Mouse (Mus musculus): ENCODE results near the gene Cav2. TPM values are rescaled to one million over a fixed set of nuclear protein-coding genes. Genes with fewer than 3 reads are reported as not detected.

The Cav2 gene
- polyA plus RNA-seq, 1 experiment from 2014 or later: 2.4 TPM

DNA sequence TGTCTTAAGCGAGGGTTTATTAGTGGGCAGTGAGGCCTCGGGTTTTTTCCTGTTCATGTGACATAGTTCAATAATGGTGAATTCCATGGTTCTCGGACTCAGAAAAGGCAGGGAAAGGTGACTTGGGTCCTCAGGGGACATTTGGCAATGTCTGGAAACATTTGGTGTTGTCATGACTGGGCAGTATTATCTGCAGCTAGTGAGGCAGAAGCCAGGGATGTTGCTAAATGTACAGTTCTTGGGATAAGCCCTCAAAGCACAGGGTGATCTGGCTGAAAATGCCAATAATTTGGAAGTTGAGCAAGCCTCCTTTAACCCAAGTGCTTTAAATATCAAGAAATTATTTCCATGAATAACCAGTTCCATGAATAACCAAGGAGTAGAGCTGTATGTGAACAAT lies 2.6 kb upstream of the Cav2 start:
- Histone ChIP-seq H3K36me3 (no peaks in the 10 kb centered on the region), H3K4me1 (replicated peaks) (peaks cover 10% of the 10 kb centered on the region; the same call in 1 of the 2 replicates), H3K27ac (no peak overlapping the region), H3K4me2 (no peak overlapping the region), H3K9me3 (replicated peaks) (no peaks in the 10 kb centered on the region), H3K27me3 (peaks cover 6% of the 10 kb centered on the region), H3K9ac (no peak overlapping the region), H3K4me3 (replicated peaks) (no peak overlapping the region)
- no peak for DNase-seq
- 61% methylated on average over 3 of the region's 3 CpGs for WGBS (ENCODE audit: insufficient replicate concordance)
- ATAC-seq (ENCODE audit: low read depth): no peak

GRCm38 (mm10) chr6:17281757-17282092 lies 740 bp downstream of the Cav2 start:
- Histone ChIP-seq H3K9ac (no peak overlapping the region), H3K4me2 (peak overlapping the region; percentile 67), H3K27ac (no peak overlapping the region), H3K36me3 (no peaks in the 10 kb centered on the region), H3K9me3 (replicated peaks) (no peaks in the 10 kb centered on the region), H3K4me1 (replicated peaks) (peaks cover 10% of the 10 kb centered on the region; the same call in 1 of the 2 replicates), H3K4me3 (replicated peaks) (peak overlapping the region; percentile 47), H3K27me3 (peaks cover 6% of the 10 kb centered on the region)
- WGBS (ENCODE audit: insufficient replicate concordance): 13% methylated on average over 8 of the region's 8 CpGs
- DNase-seq: no peak
- ATAC-seq (ENCODE audit: low read depth): no peak

DNA sequence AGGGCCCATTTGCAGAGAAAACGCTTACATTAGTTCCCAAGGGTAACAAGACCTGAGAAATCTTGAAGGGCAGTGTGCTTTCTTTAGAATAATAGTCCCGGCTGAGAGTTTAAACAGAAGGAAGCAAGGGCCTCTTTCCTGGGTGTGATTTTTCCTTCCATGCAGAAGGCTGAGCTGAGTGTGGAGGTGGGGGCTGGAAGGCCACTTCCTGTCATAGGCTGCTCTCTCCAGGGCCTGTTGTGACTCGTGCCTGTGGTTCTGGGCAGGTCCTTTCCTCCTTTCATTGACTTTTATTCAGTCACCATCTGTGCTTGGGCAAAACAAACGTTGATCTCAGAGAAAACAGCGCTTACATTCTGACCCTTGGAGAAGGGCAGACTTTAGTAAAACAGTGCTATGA lies 1.2 kb downstream of the Cav2 start:
- H3K27ac ChIP-seq: no peak overlapping the region
- H3K9me3 ChIP-seq (replicated peaks): no peaks in the 10 kb centered on the region
- peaks cover 6% of the 10 kb centered on the region for H3K27me3 ChIP-seq
- H3K9ac ChIP-seq: no peak overlapping the region
- 0 out of 2 replicates have a peak overlapping the region, but pooled peaks have one; percentile 67 for H3K4me2 ChIP-seq
- H3K4me3 ChIP-seq (replicated peaks): no peak overlapping the region
- no peaks in the 10 kb centered on the region for H3K36me3 ChIP-seq
- no peak for ATAC-seq (ENCODE audit: low read depth)
- peaks cover 10% of the 10 kb centered on the region; the same call in 1 of the 2 replicates for H3K4me1 ChIP-seq (replicated peaks)
- no peak for DNase-seq
- WGBS (ENCODE audit: insufficient replicate concordance): 20% methylated on average over 5 of the region's 5 CpGs

DNA sequence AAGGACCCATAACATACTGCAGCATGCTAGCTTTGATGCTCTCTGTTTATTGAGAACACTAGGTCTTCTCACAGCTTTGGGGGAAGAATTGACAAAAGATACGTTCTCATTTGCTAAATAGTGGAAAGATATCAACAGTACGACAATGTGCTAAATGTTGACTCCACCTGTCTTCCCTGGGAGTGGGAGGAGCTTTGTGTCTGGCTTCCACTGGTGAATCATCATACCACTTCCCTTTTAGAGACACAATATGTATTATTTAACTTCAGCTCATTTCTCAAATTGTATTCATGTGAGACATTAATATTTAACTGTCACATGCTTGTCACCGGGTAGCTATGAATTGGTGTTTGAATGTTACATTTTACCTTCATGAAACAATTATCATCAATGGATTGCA lies 2.8 kb downstream of the Cav2 start:
- H3K36me3 ChIP-seq: no peaks in the 10 kb centered on the region
- H3K9me3 ChIP-seq (replicated peaks): no peaks in the 10 kb centered on the region
- ATAC-seq (ENCODE audit: low read depth) (no peak), DNase-seq (no peak)
- no peak overlapping the region for H3K27ac ChIP-seq
- H3K9ac ChIP-seq: no peak overlapping the region
- H3K4me3 ChIP-seq (replicated peaks): no peak overlapping the region
- H3K4me1 ChIP-seq (replicated peaks): peaks cover 10% of the 10 kb centered on the region; the same call in 1 of the 2 replicates
- WGBS (ENCODE audit: insufficient replicate concordance): 47% methylated on average over 3 of the region's 3 CpGs
- peaks cover 6% of the 10 kb centered on the region for H3K27me3 ChIP-seq
- H3K4me2 ChIP-seq: no peak overlapping the region

DNA sequence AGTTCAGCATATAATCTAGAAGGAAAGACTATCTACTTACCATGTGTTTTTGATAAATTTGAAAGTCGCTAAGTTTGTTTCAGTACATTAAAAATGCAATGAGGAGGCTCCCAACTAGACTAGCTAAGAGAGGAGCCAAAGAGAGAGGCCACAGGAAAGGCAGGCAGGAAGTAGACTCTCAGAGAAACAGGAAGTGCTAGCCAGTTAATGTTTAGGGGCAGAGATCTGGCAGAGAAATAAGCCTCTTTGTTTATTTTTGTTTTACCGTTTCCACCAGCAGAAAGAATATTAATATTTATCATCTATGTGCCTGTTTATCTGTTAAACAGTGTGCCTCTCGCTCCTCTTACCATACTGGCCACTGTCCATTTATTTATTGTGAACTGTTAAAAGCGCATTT lies 5.4 kb downstream of the Cav2 start:
- ATAC-seq (ENCODE audit: low read depth) (no peak), DNase-seq (no peak)
- H3K9me3 ChIP-seq (replicated peaks): no peaks in the 10 kb centered on the region
- no peak overlapping the region for H3K9ac ChIP-seq
- no peak overlapping the region for H3K4me3 ChIP-seq (replicated peaks)
- no peaks in the 10 kb centered on the region for H3K36me3 ChIP-seq
- WGBS (ENCODE audit: insufficient replicate concordance): 36% methylated on average over 4 of the region's 4 CpGs
- H3K4me2 ChIP-seq: no peak overlapping the region
- no peak overlapping the region for H3K27ac ChIP-seq
- no peaks in the 10 kb centered on the region for H3K27me3 ChIP-seq
- 0 out of 2 replicates have a peak, but pooled peaks cover 4% of the 10 kb centered on the region for H3K4me1 ChIP-seq (replicated peaks)

DNA sequence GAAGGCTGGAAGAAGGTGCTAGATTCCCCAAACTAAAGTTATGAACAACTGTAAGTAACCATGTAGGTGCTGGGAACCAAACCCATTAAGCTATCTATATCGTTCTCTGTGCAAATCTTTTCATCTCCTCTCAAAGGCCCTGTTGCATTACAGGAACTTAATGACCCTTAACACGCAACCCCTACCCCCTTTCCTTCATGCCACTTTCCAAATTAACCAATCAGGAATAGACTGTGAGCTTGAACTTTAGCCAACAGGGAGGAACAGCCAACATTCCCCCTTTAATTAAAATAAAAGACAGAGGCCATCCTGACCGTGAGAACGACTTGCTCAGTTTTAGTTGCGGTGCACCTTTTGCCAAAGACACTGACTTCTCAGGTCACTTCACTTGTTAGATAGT lies 14.1 kb downstream of the Cav2 start:
- H3K27ac ChIP-seq: no peak overlapping the region

GRCm38 (mm10) chr6:17305954-17306601 lies 25.1 kb downstream of the Cav2 start, which contains the start of gene Cav1:
Gene Cav1, plus strand, starts transcription at chr6:17306335.
- H3K27me3 ChIP-seq: peaks cover 33% of the 10 kb centered on the region
- no peak within 1 kb of the TSS for H3K9ac ChIP-seq
- H3K4me2 ChIP-seq: peak within 1 kb of the TSS; percentile 62
- H3K4me3 ChIP-seq (replicated peaks): peak within 1 kb of the TSS; percentile 40
- H3K27ac ChIP-seq: no peak within 1 kb of the TSS
- no peaks in the 10 kb centered on the region for H3K9me3 ChIP-seq (replicated peaks)
- 2% methylated on average over 26 of the region's 26 CpGs for WGBS (ENCODE audit: insufficient replicate concordance)
- no peaks in the 10 kb centered on the region for H3K36me3 ChIP-seq
- ATAC-seq (ENCODE audit: low read depth) (0 out of 2 replicates have a peak, but pooled peaks have one; percentile 43), DNase-seq (no peak)
- peaks cover 10% of the 10 kb centered on the region for H3K4me1 ChIP-seq (replicated peaks)

More for the DNA sequence above, 14.1 kb downstream of the Cav2 start:
- DNase-seq (no peak), ATAC-seq (ENCODE audit: low read depth) (no peak)
- H3K4me3 ChIP-seq (replicated peaks): no peak overlapping the region
- H3K36me3 ChIP-seq: no peaks in the 10 kb centered on the region
- WGBS (ENCODE audit: insufficient replicate concordance): 66% methylated on average over 5 of the region's 5 CpGs
- no peaks in the 10 kb centered on the region for H3K27me3 ChIP-seq
- no peaks in the 10 kb centered on the region for H3K4me1 ChIP-seq (replicated peaks)
- H3K4me2 ChIP-seq: no peak overlapping the region
- no peaks in the 10 kb centered on the region for H3K9me3 ChIP-seq (replicated peaks)
- no peak overlapping the region for H3K9ac ChIP-seq

GRCm38 (mm10) chr6:17306602-17307325 lies 25.8 kb downstream of the Cav2 start:
- Histone ChIP-seq H3K4me2 (peak overlapping the region; percentile 62), H3K9ac (no peak overlapping the region), H3K4me3 (replicated peaks) (peak overlapping the region; percentile 40), H3K27ac (no peak overlapping the region), H3K36me3 (no peaks in the 10 kb centered on the region), H3K4me1 (replicated peaks) (peaks cover 10% of the 10 kb centered on the region), H3K9me3 (replicated peaks) (no peaks in the 10 kb centered on the region), H3K27me3 (peaks cover 33% of the 10 kb centered on the region)
- 3% methylated on average over 18 of the region's 19 CpGs for WGBS (ENCODE audit: insufficient replicate concordance)
- ATAC-seq (ENCODE audit: low read depth) (no peak; the same call in 1 of the 2 replicates), DNase-seq (no peak)

DNA sequence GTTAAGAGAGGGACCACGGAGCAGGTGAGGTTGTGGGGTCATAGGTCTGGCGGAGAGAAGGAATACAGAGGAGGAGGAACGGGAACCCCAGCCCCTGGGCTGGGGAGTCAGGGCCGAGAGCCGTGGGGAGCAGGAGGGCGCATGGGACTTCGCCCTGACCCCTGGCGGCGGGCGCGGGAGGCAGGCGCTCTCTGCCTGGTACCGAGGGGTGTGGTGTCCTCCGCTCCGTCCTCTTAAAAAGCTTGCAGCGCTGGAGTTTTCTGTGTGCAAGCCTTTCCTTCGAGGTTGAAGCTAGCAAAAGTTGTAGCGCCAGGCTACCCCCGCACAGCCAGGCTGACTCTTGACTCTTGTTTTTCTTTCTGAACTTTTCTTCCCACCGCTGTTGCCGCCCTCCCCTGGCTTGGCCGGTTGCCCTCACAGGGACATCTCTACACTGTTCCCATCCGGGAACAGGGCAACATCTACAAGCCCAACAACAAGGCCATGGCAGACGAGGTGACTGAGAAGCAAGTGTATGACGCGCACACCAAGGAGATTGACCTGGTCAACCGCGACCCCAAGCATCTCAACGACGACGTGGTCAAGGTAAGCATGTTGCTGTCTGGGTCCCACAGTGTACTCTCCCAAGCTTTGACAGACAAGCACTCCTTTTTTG lies 26.6 kb downstream of the Cav2 start:
- Histone ChIP-seq H3K4me1 (replicated peaks) (peaks cover 10% of the 10 kb centered on the region), H3K27ac (no peak overlapping the region), H3K36me3 (no peaks in the 10 kb centered on the region), H3K4me2 (peak overlapping the region; percentile 62), H3K9me3 (replicated peaks) (no peaks in the 10 kb centered on the region), H3K27me3 (peaks cover 33% of the 10 kb centered on the region), H3K4me3 (replicated peaks) (peak overlapping the region; percentile 40), H3K9ac (no peak overlapping the region)
- DNase-seq: peak; percentile 1
- 1% methylated on average over 31 of the region's 31 CpGs for WGBS (ENCODE audit: insufficient replicate concordance)
- peak; percentile 73 for ATAC-seq (ENCODE audit: low read depth)

DNA sequence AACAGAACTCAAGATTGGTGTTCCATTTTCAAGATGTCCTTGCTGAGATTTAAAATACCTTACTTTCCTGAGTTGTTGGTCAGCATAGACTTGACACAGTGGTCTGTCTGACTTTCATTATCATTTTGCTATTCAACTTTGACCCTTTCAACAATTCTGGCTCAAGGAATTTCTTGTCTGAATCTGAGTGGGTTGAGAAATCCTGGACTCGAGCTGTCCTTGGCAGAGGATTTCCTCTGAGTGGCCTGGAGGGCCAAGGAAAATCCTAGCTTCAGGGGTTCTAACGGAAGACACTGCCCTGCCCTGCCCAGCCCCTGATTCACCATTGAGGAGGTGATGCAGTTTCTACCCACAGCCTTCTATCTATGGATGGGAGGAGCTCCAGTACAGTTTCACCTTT lies 27.7 kb downstream of the Cav2 start:
- no peak overlapping the region for H3K4me2 ChIP-seq
- DNase-seq (no peak), ATAC-seq (ENCODE audit: low read depth) (no peak)
- 25% methylated on average over 2 of the region's 2 CpGs for WGBS (ENCODE audit: insufficient replicate concordance)
- no peaks in the 10 kb centered on the region for H3K9me3 ChIP-seq (replicated peaks)
- peaks cover 10% of the 10 kb centered on the region for H3K4me1 ChIP-seq (replicated peaks)
- H3K4me3 ChIP-seq (replicated peaks): no peak overlapping the region
- H3K9ac ChIP-seq: no peak overlapping the region
- peaks cover 33% of the 10 kb centered on the region for H3K27me3 ChIP-seq
- H3K36me3 ChIP-seq: no peaks in the 10 kb centered on the region
- no peak overlapping the region for H3K27ac ChIP-seq

DNA sequence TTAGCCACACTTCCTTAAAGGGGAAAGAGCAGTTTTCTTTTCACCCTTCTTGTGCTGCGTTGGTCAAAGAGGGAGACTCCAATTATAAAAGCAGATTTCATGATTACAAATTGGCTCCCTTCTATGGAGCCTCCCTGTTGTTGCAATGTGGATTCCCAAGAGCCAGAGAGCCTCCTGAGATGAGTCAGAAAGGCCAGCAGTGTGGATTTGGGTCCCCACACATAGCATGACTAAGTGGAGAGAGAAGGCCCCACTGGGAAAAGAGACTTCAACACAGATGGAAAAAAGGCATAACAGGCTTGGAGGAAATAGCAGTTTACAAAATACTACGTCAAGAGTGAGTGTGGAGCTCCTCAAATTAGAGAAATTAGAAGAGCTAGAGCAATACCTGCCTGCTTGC lies 28.3 kb downstream of the Cav2 start:
- 53% methylated on average over 2 of the region's 2 CpGs for WGBS (ENCODE audit: insufficient replicate concordance)
- Histone ChIP-seq H3K4me2 (no peak overlapping the region), H3K9me3 (replicated peaks) (no peaks in the 10 kb centered on the region)

More for the DNA sequence above, 28.3 kb downstream of the Cav2 start:
- DNase-seq: no peak
- H3K27ac ChIP-seq: no peak overlapping the region
- no peak overlapping the region for H3K4me3 ChIP-seq (replicated peaks)
- no peak for ATAC-seq (ENCODE audit: low read depth)
- H3K9ac ChIP-seq: no peak overlapping the region
- no peaks in the 10 kb centered on the region for H3K36me3 ChIP-seq
- peaks cover 33% of the 10 kb centered on the region for H3K27me3 ChIP-seq
- peaks cover 10% of the 10 kb centered on the region for H3K4me1 ChIP-seq (replicated peaks)
